Mouse (Mus musculus) layer of hippocampus, adult 18-20 months (tissue): Measurements from ENCODE around the gene Ikzf3. TPM values are rescaled to one million over a fixed set of nuclear protein-coding genes. Genes with fewer than 3 reads are reported as not detected.

Experiments used
- DNase-seq, 2 experiments: peaks; one replicate each; pipeline ENCODE4 v3.0.0; 2022; ENCODE audit warnings: low spot score in 2 of 2
- total RNA-seq, 2 experiments: library from RNA; stranded (reverse); gene quantifications; 2 replicates each; pipeline ENCODE4 v1.2.3; 2021

Ikzf3 gene
- total RNA-seq, 2 experiments from 2014 or later, result not detected

DNA sequence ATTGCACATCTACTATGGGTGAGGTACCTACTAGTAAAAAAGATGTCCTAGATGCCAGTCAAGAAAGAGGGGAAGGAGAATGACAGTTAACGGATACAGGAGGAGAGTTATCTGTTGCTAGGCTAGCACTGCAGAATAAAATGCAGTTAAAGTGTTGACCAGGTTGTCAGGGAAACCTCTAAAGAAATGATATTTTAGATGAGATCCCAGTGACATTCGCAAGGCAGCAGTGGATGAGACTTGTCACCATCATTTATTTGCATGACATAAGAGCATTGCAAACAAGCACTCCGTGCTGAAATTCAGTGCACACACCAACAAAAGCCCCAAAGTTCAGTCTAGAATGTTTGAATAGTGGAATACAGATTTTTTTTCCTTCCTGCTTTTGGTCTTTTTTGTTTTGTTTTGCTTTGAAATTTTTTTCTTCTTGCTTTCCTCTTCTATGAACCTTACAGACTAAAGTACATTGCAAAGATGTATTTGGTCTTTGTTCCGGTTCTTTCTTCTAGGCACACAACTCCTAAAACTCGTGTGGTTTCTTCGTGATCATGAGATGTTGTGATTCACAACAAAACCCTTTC lies 32.4 kb downstream of the Ikzf3 start:
- DNase-seq, result no peak

DNA sequence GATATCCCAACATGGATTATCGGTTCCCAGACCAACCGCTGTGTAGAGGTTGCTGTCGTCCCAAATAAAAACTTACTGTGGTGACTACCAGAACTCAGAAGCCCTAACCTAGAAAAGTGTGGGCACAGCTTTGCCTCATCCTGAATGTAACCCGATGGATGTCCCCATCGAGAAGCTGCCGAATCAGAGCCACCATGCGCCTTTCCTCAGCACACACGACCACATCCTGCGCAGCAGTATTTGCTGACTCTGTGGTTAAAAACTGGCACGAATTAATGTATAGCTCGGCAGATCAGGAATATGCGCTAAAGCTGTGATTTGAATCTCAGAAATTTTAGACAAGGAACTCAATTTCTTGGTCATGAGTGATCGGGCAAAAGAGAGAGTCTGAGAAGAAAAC lies 33.0 kb downstream of the Ikzf3 start:
- DNase-seq, result no peak

DNA sequence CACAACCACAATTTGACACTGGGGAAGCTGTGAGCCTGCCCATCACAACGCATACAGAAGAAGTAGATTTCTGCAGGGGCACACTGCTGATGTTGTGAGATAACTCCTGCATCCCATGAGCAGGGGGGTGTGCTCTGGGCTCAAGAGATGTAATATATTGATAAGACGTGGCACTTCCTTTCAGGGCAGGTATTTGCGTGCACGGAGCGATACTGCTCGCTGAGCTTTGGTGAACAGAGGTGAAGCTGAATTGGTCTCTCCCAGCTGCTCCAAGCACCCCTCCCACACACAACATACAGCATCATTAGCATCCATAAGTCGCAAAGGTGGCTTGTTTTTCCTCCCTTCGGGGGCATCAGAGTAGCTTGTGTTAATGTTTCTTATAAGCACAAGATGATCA lies 35.7 kb downstream of the Ikzf3 start:
- no peak for DNase-seq

DNA sequence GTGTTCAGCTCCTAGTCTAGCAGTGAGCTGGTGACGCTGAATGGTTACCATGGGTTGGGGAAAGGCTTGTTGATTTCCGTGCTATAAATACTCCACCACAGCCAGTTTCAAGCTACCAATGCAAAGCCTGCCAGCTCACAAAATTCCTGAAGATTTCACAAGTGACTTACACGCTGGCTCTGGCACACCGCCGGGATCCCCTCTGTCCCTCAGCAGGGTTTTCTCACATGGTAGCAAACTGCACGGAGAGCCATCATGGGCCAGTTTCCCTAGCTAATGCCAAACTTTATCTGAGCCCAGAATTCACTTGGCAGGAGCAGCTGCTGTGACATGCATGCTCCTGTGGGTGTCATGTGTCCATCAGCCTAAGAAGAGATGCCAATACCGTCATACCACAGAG lies 36.4 kb downstream of the Ikzf3 start:
- DNase-seq, result peak; percentile 6 to 13

DNA sequence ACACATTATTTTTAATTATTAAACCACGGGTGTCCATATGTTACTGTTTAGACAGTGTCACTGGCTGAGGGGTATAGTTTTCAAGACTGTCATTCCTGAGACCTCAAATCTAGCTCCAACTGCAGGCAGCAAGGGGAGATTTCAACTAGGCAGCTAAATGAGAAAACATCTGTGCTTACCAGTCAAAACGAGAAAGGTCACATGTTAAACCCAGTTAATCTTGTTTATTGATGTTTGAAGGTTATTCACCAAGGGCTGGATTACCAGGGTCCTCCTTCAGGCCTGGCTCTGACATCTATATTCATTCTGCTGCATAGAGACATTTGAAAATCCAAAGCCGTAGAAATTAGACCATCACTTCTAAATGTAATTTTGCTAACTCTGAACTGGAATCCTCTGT lies 40.9 kb downstream of the Ikzf3 start:
- no peak for DNase-seq

DNA sequence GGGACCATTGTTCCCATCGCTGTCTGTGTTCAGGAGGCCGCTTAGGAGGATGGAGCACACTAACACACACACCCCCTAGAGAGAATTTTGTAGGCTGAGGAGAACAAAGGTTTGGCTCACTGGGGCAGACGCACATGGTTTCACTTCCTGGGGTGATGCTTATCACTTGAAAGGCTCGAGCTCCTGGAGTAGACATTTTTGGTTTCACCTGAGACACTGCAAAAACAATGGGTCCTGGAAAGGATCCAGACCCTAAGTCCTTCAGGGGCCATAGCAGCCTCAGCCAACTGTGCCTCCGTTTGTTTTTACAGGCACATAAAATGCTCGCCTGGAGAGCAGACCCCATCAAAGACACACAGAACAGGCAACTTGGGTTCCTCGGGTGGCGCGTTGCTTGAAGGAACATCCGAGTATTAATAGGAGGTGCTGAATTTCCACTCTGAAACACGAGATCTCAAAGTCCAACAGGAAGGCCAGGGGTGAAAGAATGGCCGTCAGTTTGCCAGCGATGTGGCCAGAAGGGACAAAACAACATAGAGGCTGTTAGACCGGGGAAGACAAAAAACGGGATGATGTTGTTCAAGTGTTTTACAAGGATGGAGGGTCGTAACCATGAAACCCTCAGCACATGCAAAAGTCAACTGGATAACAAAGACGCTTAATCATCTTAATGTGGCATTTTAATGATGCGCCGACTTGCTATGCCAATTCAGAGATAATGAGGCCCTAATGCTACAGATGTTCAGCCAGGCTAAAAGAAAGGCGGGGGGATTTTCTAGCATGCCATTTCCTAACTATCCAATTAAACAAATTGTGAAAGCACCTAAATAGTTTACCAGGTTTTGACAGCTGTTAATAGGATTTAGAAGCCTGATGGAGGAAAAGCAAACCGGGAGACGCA lies 48.2 kb downstream of the Ikzf3 start:
- DNase-seq, result no peak

DNA sequence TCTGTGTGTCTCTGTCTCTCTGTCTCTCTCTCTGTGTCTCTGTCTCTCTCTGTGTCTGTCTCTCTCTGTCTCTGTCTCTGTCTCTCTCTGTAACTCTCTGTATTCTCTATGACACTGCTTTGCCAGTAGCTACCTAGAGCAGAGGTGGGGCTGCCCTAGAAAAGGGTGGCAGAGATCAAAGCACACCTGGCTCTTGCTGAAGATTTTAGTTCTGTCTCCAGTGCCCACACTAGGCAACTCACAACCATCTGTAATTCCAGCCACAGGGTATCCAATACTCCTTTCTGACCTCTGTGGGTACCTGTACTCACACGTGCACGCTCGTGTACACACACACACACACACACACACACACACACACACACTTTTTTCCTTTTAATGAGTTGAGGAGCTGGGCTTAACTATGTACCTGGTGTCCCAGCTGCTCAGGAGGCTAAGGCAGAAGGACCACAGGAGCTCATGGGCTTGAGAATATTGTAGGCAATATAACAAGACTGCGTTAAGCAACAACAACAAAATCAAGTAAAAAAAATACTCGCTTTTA lies 50.6 kb downstream of the Ikzf3 start:
- no peak for DNase-seq

DNA sequence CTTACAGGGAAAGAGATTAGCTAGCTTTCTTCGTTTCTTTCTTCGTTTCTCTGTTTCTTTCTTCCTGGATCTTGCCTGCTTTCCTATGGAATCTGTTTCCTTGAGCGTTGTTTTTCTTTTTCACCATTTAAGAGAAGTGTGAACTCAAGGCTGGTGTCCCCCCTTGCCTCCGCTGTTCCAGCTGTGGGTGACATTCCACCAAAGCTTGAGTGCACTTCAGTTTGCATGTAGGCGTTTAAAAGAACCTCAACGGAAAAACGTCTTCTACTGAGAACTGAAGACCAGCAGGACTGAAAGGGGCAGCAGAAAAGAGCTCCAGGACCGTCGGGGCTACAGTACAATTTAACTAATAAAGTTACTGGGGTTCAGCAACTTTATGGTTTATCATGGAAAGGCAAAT lies 52.4 kb downstream of the Ikzf3 start:
- no peak for DNase-seq

DNA sequence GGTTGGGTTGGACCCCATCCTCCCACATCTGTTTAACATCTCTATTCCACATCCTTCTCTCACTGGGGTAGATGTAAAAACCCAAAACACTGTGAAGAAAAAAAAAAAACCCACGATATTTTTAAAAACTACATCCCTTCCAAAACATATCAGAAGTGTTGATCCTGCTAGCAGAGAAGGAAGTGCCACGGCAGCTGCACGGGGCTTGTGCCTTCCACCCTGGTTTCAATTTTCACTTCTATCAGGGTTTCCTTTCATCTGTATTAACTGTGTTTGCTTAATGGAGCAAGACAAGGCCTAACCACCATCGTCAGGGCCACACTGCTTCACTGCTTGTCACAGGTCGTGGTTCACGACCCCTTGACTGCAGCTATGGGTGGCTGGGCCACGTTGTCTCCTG lies 52.9 kb downstream of the Ikzf3 start:
- DNase-seq, result no peak

DNA sequence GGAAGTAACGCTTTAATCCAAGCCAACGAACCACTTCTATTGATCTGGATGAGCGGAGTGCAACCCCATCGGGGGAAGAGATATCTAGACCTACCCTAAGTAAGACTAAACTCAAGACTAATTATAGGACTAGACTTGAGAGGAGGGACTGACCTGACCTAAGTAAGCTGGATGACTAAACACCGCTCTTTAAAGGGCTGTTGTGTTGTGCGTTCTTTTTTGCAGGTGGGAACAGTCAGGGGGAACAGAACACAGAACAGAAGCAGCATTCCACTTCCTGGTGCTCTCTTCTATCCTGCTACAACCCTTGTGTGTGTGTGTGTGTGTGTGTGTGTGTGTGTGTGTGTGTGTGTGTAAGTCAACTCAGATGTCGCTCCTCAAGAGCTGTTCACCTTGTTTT lies 54.3 kb downstream of the Ikzf3 start:
- DNase-seq, result no peak

DNA sequence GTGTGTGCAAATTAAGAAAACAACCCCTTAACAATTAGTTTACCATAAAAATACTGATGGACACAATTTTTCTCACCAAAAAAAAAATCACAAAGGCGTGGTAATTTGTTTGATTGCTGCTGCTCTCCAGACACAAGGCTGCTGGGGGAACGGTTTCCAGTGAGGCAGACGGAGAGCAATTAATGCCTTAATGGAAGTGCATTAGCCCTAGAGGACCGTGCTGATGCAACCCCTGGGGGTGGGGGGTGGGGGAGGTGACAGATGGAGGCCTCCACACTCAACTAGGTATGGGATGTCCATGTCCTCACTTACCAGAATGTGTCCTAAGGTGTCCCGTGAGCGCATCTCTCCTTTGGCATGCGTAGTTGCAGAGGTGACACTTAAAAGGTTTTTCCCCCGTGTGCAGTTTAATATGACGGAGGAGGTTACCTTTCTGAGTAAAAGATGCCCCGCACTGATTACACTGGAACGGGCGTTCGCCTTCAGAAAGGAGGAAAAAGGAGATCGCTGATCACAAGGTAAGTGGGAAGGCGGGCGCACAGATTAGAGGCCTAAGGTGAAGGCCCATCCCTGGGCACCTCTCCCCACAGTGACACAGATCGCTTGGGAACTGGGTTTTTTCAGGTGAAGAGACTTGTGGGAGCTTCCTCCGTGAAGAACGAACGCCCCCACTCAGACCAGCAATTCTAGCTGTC lies 57.1 kb downstream of the Ikzf3 start:
- no peak for DNase-seq

DNA sequence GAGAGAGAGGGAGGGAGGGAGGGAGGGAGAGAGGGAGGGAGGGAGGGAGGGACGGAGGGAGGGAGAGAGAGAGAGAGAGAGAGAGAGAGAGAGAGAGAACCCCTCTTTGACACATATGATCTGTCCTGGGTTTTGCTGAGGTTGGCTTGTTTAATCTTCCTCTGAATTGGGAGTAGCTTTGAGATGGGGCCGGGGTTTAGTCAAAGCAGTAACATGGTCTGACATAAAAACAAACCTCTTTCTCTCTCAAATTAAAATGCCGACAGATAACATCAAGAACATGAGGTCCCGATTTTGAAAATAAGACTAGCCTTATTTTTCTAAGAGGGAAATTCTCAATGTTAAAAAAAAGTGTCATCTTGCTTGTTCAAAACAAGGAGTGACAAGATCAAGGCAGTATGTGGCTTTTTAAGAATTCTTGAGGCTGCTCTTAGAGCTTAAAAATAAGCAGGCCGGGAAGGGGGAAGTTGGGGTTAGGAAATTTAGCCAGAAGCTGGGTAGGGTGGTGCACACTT lies 58.2 kb downstream of the Ikzf3 start:
- DNase-seq, result no peak

DNA sequence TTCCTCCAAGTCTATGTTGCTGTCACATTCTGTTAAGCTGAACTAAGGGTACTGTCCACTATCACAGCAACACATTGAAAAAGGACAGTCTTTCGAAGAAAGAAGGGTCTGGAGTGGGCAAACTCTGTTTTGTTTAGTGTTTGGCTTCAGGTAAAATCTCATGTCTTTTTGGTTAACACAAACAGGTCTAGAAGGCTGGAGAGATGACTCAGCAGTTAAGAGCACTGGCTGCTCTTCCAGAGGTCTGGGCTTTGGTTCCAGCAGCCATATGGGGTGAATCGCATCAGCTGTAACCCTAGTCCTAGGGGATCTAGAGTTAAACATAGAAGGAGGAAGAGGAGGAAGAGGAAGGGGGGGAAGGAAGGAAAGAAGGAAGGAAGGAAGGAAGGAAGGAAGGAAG lies 60.1 kb downstream of the Ikzf3 start:
- DNase-seq, result no peak

DNA sequence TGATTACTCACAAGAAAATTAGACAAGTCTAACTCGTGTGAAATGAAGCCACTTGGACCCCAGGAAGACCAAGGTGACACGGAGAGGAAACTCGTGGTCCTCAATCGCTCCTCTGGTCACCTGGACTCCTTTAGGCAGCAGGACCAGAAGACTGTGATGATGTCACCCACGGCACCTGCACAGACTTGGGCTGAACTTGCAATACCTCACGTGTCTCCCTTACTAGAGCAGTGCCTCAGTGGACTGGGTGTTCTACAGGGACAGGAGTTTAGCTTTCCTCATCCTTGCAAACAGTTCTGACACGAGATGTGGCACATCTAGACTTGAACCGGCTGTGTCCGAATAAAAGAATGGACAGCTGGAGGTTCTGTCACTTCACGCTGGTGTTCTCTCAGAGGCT lies 63.8 kb downstream of the Ikzf3 start:
- DNase-seq, result no peak

DNA sequence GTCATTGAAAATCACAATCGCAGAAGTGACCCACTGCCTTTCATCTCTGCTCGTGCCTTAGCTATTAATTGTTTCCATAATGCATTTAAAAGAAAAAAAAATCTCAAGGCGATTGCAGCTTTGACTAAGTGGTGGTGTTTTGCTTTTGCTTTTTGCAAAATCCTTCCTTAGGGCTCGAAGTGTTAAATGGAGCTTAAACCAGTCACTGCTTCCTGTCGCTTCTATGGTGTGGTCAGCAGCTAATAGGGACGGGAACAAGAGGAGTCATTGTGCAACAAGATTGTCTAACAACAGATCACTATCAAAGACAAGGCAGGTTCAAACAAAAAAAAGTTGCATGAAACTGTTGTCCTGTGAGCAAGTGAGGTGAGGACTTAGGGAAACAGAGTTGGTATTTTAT lies 64.6 kb downstream of the Ikzf3 start:
- no peak for DNase-seq

DNA sequence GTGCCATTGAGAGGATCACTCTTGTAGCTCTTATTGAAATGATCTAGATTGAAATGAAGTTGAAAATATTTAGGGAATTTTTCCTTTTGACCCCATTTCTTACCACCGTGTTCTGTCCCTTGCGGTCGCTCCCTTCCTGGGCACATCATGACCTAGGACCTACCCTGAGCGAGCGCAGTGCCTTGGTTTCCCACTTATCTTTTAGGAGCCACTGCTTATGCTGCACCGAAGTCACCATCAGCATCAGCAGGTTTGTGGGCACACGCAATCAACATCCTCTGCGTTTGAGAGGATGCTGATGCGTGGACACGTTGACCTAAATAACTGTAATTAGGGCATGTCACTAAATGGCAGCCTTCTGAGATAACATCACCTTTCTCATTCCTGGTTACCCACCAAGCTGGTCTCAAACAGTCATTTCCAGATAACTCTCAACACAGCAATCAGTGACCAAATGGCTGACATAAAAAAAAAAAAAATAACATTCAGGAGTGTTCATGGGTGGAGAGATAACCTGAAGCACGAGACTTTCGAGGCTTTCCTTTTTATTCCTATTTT lies 65.8 kb downstream of the Ikzf3 start:
- no peak for DNase-seq

DNA sequence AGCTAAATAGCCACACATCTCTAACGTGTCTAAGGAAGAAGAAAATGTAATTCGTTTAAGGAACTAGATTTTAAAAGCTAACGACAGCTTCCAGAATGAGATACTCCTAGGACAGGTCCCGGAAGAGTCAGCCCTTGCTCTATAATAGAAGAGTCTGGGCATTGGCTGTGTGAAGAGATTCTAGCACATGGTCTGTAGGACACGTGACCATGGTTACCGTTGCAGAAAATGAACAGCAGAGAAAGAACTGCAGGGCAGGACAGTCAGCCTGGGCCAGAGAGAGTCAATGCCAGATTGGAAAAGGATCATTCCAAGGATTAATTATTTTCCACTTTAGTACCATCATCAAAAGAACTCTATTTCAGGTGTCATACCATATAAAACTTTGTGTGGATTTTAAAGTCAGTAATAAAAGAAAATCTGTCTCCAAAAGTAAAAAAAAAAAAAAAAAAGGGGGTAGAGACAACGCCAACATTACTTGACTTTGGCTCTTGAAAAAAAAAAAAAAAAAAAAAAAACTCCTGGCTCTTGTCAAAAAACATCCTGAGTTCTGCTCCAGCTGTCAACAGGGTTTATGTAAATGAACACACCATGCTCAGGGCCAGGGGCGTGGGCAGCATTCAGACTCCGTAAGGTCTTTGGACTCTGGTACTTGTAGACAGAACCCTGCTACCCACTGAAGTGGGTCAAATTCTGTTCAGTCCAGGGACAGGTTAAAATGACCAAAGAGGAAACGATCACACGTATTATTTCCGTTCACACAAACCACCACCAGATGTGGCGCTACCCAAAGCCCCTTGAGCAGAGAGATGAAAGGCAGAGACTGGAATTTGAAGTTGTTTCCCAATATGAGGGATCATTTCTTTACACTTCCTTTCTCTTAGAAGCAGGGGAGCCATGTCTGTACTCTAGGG lies 66.5 kb downstream of the Ikzf3 start:
- DNase-seq, result no peak

DNA sequence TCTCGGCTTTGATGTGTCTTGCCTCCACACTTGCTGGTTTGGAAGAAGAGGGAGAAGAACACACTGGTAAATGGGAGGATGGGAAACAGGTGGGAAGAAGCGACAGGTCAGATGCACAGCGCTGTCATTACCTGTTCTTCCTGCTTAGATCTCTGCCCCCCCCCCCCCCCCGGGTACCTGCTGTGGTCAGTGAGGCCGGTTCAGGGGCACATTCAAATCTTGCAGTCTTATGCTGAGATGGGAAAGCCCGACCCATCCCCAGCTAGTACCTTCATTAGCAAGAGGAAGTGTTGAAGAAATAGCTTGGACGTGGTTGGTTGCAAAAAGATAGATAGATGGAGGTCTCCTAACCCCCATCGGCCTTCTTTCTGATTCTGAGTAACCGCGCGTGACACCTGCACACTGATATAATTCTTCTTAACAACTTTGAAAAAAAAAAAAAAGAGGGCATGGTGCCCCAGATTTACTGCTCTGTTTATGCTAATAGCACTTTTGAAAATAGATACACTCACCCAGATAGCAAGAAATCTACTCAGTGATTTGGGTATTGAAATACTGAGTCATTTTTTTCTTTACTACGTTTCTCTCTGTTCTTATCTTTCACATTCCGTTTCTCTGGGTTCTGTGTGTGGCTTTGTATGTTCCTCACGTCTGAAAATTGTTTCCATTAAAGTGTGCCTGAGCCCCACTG lies 68.7 kb downstream of the Ikzf3 start:
- DNase-seq, result no peak

DNA sequence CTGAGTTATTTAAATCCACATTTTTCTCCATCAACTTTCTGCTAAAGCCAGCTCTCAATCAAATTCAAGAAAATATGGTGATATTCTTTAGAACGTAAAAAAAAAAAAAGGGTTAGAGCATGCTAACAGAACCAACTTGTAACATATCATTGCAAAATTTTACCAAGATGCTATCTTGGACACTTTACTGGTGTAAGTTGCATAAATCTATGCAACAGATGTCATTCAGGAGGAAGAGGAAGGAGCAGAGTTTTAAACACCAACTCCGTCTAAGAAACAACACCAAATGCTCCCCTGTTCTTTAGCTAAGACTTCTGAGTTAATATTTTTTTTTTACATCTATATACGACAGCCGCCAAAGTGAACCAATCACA lies 69.4 kb downstream of the Ikzf3 start:
- no peak for DNase-seq
